Mouse (Mus musculus): ENCODE measurements at regions not wholly inside any gene's neighbourhood (a gene's known extent, or its start where the extent isn't known, plus 50 kb on each side); places are given as distances from the start of the nearest gene placed in this dataset.

DNA sequence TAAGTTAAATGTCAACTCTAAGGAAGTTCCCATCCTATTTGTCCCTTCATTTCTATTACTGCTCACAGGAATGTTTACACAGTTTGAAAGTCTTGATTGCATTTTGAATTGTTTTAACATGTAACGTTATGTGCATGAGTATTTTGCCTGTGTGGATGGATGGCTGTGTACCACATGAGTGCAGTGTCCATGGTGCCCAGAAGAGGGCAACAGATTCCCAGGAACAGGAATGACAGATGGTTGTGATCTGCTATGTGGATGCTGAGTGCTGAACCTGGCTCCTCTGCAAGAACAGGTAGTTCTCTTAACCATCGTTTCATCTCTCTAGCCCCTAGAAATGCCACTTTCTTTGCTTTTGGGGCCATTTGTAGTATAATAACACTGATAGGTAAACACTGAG lies 597.9 kb upstream of the Zwint start:
- TF ChIP-seq CTCF (conservative IDR thresholded peaks at IDR 0.05; ENCODE audit: insufficient read depth, insufficient read length, low read depth, low read length) (peak; percentile 34; the same call in 1 of the 2 replicates), POLR2A (IDR thresholded peaks at IDR 0.05; ENCODE audit: low read depth, low read length) (no peak)

Measured in kidney, adult 2 months (tissue).